Mouse (Mus musculus): ENCODE measurements at regions not wholly inside any gene's neighbourhood (a gene's known extent, or its start where the extent isn't known, plus 50 kb on each side); places are given as distances from the start of the nearest gene placed in this dataset.
A peak's percentile ranks its signal among the peaks of the same experiment; 100 is the strongest.
"Not testable (repeated sequence)": the region's sequence is repeated elsewhere in the genome, so short reads cannot be mapped to it uniquely, and the experiment has no call there.

- WGBS = 78% methylated on average over 3 of the region's 3 CpGs
- no peak overlapping the region for H3K27ac ChIP-seq
- no peak overlapping the region for H3K4me3 ChIP-seq
Measured at GRCm38 (mm10) chr16:50533881-50534280, 57.1 kb downstream of the Ccdc54 start.

DNA sequence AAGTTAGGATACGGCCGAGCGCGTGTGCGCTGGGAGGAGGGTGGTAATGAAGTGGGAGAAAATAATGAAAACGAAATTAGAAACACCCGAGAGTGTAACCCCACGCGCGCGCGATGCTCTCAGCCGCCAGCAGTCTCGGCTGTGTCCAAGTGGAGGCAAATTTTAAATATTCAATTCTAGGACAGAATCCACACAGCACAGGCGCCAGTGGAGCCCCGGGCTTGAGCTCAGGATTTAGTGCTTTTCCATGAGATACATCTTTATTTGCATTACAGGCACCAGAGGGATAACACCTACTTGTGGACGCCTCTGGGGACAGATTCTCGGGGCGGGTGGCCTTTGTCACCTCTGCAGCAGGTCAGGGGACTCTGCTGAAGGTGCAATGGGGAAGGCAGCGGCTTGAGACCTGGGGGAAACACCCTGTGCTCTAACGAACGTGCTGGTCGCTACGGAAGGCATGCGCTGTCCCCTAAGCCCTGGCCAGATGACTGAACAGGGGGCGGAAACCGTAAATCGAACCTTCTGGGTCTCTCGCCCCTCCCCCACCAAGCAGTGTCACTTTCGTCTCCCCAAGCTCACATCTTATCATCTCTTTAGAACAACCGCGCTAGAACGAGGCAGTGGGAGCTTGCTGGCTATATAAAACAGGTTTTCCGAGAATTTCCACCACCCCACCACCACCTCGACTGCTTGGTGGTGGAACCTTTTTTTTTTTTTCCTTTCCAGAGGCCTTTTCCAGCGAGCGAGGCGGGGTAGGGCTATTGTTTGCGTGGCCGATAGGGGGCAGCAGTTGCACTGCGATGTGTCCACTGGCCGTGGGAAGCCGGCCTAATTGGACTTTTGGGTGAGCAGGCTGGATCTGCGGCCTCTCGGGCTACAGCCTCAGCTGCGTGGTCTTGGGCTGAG is 61.2 kb downstream of the Ccdc54 start:
- Histone ChIP-seq H3K9ac (peak overlapping the region; percentile 82), H3K4me1 (0 out of 2 replicates have a peak, but pooled peaks cover 3% of the 10 kb centered on the region), H3K4me2 (replicated peaks) (peak overlapping the region; percentile 76), H3K27ac (peak overlapping the region; percentile 89), H3K36me3 (no peaks in the 10 kb centered on the region), H3K27me3 (no peaks in the 10 kb centered on the region), H3K4me3 (peak overlapping the region; percentile 77), H3K9me3 (replicated peaks) (no peaks in the 10 kb centered on the region)
- WGBS = 0% methylated on average over 46 of the region's 46 CpGs
- peak; percentile 49 for ATAC-seq (ENCODE audit: low FRiP score)

More at GRCm38 (mm10) chr16:50533881-50534280, 57.1 kb downstream of the Ccdc54 start:
- no peaks in the 10 kb centered on the region for H3K4me1 ChIP-seq
- no peaks in the 10 kb centered on the region for H3K36me3 ChIP-seq
- no peaks in the 10 kb centered on the region for H3K27me3 ChIP-seq
- ATAC-seq (ENCODE audit: low FRiP score) = no peak
- no peak overlapping the region for H3K9ac ChIP-seq
- H3K4me2 ChIP-seq (replicated peaks) = no peak overlapping the region
- no peaks in the 10 kb centered on the region for H3K9me3 ChIP-seq (replicated peaks)

GRCm38 (mm10) chr16:50528677-50529510 is 62.1 kb downstream of the Ccdc54 start:
- 0 out of 2 replicates have a peak, but pooled peaks cover 4% of the 10 kb centered on the region for H3K4me1 ChIP-seq
- H3K9ac ChIP-seq = peak overlapping the region; percentile 82
- peak overlapping the region; percentile 77 for H3K4me3 ChIP-seq
- H3K9me3 ChIP-seq (replicated peaks) = no peaks in the 10 kb centered on the region
- ATAC-seq (ENCODE audit: low FRiP score) = peak; percentile 86
- H3K36me3 ChIP-seq = no peaks in the 10 kb centered on the region
- no peaks in the 10 kb centered on the region for H3K27me3 ChIP-seq
- 0% methylated on average over 79 of the region's 81 CpGs for WGBS
- H3K4me2 ChIP-seq (replicated peaks) = peak overlapping the region; percentile 76
- peak overlapping the region; percentile 89 for H3K27ac ChIP-seq

- ATAC-seq (ENCODE audit: low FRiP score) = peak; percentile 42; the same call in 1 of the 2 replicates
- Histone ChIP-seq H3K4me1 (0 out of 2 replicates have a peak, but pooled peaks cover 4% of the 10 kb centered on the region), H3K4me2 (replicated peaks) (peak overlapping the region; percentile 76), H3K36me3 (no peaks in the 10 kb centered on the region), H3K9ac (peak overlapping the region; percentile 82), H3K27ac (peak overlapping the region; percentile 89), H3K27me3 (no peaks in the 10 kb centered on the region), H3K9me3 (replicated peaks) (no peaks in the 10 kb centered on the region), H3K4me3 (peak overlapping the region; percentile 77)
- 0% methylated on average over 9 of the region's 9 CpGs for WGBS
Measured at GRCm38 (mm10) chr16:50528355-50528676, 62.6 kb downstream of the Ccdc54 start.

GRCm38 (mm10) chr16:50526930-50527329 is 64.0 kb downstream of the Ccdc54 start:
- H3K9me3 ChIP-seq (replicated peaks); ATAC-seq (ENCODE audit: low FRiP score); H3K27me3 ChIP-seq; H3K36me3 ChIP-seq; H3K4me2 ChIP-seq (replicated peaks); H3K4me3 ChIP-seq; H3K4me1 ChIP-seq; H3K9ac ChIP-seq; H3K27ac ChIP-seq: not testable (repeated sequence)
- WGBS = 80% methylated on average over 5 of the region's 5 CpGs

DNA sequence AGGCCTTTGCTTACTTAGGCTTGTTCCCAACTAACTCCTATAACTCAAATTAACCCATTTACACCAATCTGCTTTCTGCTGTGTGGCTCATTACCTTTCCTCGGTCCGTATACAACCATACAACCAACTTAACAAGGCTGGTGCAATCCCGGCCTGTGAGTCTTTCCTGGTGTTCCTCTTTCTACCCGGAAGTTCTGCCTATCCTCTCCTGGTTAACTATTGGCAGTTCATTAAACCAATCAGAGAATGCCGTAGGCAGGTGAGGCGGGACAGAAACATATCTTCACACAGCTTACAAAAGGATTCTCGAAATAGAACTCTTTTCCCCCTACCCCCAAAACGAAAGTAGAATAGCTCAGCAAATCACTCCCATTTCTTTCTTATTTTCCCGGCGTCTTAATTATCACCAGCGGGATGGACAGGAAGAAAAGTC is 65.0 kb downstream of the Ccdc54 start:
- no peak overlapping the region for H3K9ac ChIP-seq
- H3K36me3 ChIP-seq = no peaks in the 10 kb centered on the region
- no peaks in the 10 kb centered on the region for H3K27me3 ChIP-seq
- H3K9me3 ChIP-seq (replicated peaks) = no peaks in the 10 kb centered on the region
- no peak for ATAC-seq (ENCODE audit: low FRiP score)
- 0 out of 2 replicates have a peak, but pooled peaks cover 4% of the 10 kb centered on the region for H3K4me1 ChIP-seq
- no peak overlapping the region for H3K27ac ChIP-seq
- H3K4me2 ChIP-seq (replicated peaks) = no peak overlapping the region
- 92% methylated on average over 11 of the region's 11 CpGs for WGBS
- H3K4me3 ChIP-seq = no peak overlapping the region

DNA sequence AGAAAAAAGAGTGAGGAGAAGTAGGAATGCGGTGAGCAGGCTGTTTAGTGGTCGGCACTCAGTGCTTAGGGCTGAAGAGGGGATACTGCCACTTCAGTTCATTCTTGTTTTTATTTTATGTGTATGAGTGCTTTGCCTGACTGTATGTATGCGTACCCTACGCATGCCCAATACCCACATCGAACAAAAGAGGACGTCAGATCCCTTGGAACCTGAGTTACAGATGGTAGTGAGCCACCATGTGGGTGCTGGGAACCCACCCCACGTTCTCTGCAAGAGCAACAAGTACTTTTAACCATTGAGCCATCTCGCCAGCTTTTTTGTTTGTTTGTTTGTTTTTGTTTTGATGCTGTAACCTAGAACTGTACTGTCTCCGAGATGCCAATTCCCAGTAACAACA is 65.5 kb downstream of the Ccdc54 start:
- H3K36me3 ChIP-seq = no peaks in the 10 kb centered on the region
- H3K9ac ChIP-seq = no peak overlapping the region
- H3K4me2 ChIP-seq (replicated peaks) = no peak overlapping the region

GRCm38 (mm10) chr16:50519610-50520009 is 71.3 kb downstream of the Ccdc54 start:
- no peak overlapping the region for H3K4me3 ChIP-seq
- H3K4me2 ChIP-seq (replicated peaks) = no peak overlapping the region
- H3K27me3 ChIP-seq = no peaks in the 10 kb centered on the region
- H3K9ac ChIP-seq = no peak overlapping the region
- H3K36me3 ChIP-seq = no peaks in the 10 kb centered on the region
- H3K27ac ChIP-seq = no peak overlapping the region
- ATAC-seq (ENCODE audit: low FRiP score) = no peak
- 76% methylated on average over 10 of the region's 10 CpGs for WGBS
- 0 out of 2 replicates have a peak, but pooled peaks cover under 1% of the 10 kb centered on the region for H3K4me1 ChIP-seq
- no peaks in the 10 kb centered on the region for H3K9me3 ChIP-seq (replicated peaks)

More for the DNA sequence above, 65.5 kb downstream of the Ccdc54 start:
- Histone ChIP-seq H3K27ac (no peak overlapping the region), H3K4me3 (no peak overlapping the region), H3K9me3 (replicated peaks) (no peaks in the 10 kb centered on the region), H3K4me1 (0 out of 2 replicates have a peak, but pooled peaks cover 4% of the 10 kb centered on the region), H3K27me3 (no peaks in the 10 kb centered on the region)
- WGBS = 90% methylated on average over 9 of the region's 9 CpGs
- ATAC-seq (ENCODE audit: low FRiP score) = no peak

DNA sequence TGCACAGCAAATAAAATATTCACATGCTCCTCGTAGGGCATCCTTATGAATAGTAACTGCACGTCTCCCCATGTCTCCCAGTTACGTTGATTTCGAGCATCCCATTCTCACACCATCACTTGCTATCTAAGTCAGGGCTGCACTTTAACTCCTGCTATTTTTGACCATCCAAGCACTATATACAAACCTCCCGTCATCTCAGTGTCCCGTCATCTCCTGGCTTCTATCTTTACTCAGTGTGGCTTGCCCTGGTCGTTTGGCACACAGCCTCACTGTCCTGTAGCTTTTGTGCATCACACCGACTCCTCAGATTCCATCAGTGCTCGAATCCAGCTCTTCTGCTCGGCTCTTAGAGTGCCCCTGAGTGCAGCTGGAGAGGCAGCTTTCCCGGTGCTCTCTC is 74.4 kb downstream of the Ccdc54 start:
- WGBS = 76% methylated on average over 11 of the region's 11 CpGs
- Histone ChIP-seq H3K36me3 (no peaks in the 10 kb centered on the region), H3K27me3 (no peaks in the 10 kb centered on the region), H3K27ac (no peak overlapping the region), H3K4me3 (no peak overlapping the region), H3K4me1 (no peaks in the 10 kb centered on the region), H3K9me3 (replicated peaks) (no peaks in the 10 kb centered on the region), H3K9ac (no peak overlapping the region), H3K4me2 (replicated peaks) (no peak overlapping the region)
- ATAC-seq (ENCODE audit: low FRiP score) = no peak

- H3K9me3 ChIP-seq (replicated peaks) = no peaks in the 10 kb centered on the region
- no peak overlapping the region for H3K27ac ChIP-seq
- no peak overlapping the region for H3K4me2 ChIP-seq (replicated peaks)
- no peaks in the 10 kb centered on the region for H3K27me3 ChIP-seq
- H3K4me3 ChIP-seq = no peak overlapping the region
- no peaks in the 10 kb centered on the region for H3K36me3 ChIP-seq
- H3K4me1 ChIP-seq = no peaks in the 10 kb centered on the region
- H3K9ac ChIP-seq = no peak overlapping the region
- ATAC-seq (ENCODE audit: low FRiP score) = no peak
- 95% methylated on average over 8 of the region's 8 CpGs for WGBS
Measured at GRCm38 (mm10) chr16:50515039-50515438, 75.9 kb downstream of the Ccdc54 start.

- H3K4me3 ChIP-seq = no peak overlapping the region
- no peaks in the 10 kb centered on the region for H3K9me3 ChIP-seq (replicated peaks)
- H3K27ac ChIP-seq = no peak overlapping the region
- H3K4me2 ChIP-seq (replicated peaks) = no peak overlapping the region
- H3K27me3 ChIP-seq = no peaks in the 10 kb centered on the region
- ATAC-seq (ENCODE audit: low FRiP score) = no peak
- 0 out of 2 replicates have a peak, but pooled peaks cover 3% of the 10 kb centered on the region for H3K4me1 ChIP-seq
- 57% methylated on average over 3 of the region's 3 CpGs for WGBS
- H3K9ac ChIP-seq = no peak overlapping the region
- H3K36me3 ChIP-seq = no peaks in the 10 kb centered on the region
Measured at GRCm38 (mm10) chr16:50512080-50512479, 78.9 kb downstream of the Ccdc54 start.

- ATAC-seq (ENCODE audit: low FRiP score) = no peak
- no peaks in the 10 kb centered on the region for H3K9me3 ChIP-seq (replicated peaks)
- no peak overlapping the region for H3K27ac ChIP-seq
- H3K36me3 ChIP-seq = no peaks in the 10 kb centered on the region
- no peak overlapping the region for H3K4me3 ChIP-seq
- 0 out of 2 replicates have a peak, but pooled peaks cover 3% of the 10 kb centered on the region for H3K4me1 ChIP-seq
- WGBS = 46% methylated on average over 4 of the region's 4 CpGs
- no peaks in the 10 kb centered on the region for H3K27me3 ChIP-seq
- H3K9ac ChIP-seq = no peak overlapping the region
- no peak overlapping the region for H3K4me2 ChIP-seq (replicated peaks)
Measured at GRCm38 (mm10) chr16:50509529-50509895, 77.3 kb upstream of the Bbx start.
